Mouse (Mus musculus): ENCODE measurements around the gene Tnxb. TPM values are rescaled to one million over a fixed set of nuclear protein-coding genes. Genes with fewer than 3 reads are reported as not detected.

Tnxb gene
- polyA plus RNA-seq, 1 experiment: not detected

DNA sequence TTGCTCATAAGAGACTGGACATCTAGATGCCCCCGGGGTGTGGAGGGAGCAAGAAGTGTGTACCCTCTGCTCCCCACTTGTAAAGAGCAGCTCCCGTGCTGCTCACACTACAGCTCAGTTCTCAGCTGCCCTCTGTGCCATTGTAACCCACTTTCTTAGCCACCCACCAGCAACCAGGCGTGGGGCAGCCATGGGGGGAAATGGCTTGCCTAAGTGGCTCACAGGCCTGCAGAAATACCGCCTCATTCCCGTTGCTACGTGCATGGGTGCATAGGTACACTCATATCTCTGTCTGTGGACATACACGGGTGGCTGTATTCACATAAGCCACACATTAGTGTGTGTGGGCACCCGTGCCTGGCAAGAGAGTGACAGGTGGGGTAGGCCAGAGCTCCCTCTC, 7.4 kb upstream of the Tnxb start:
- TF ChIP-seq GATA1 (IDR thresholded peaks at IDR 0.05; ENCODE audit: low read length): no peak

DNA sequence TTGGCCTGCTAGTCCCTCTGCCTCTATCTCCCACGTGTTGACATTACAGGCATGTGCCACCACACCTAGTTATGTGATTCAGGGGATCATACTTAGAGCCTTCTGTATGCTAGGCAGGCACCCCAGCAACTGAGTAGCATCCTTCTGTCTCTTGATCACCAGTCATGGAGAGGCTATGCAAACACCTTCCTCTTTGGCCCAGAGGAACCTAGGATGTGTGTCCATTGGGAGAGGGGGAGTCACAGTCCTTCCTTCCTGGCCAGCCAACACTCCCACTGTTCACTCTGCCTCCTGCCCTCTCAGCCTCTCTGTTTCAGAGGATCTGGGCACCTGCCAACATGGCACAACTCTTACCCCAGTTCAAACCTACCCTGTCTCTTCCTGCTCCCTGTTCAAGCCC, 6.8 kb upstream of the Tnxb start:
- TF ChIP-seq GATA1 (IDR thresholded peaks at IDR 0.05; ENCODE audit: low read length): no peak

- TF ChIP-seq GATA1 (IDR thresholded peaks at IDR 0.05; ENCODE audit: low read length): no peak
These were observed 5.9 kb upstream of the Tnxb start for GRCm38 (mm10) chr17:34664472-34664871.

GRCm38 (mm10) chr17:34671151-34672066, 1.1 kb downstream of the Tnxb start:
- TF ChIP-seq GATA1 (IDR thresholded peaks at IDR 0.05; ENCODE audit: low read length): no peak

- no peak for TF ChIP-seq GATA1 (IDR thresholded peaks at IDR 0.05; ENCODE audit: low read length)
These were observed 2.0 kb downstream of the Tnxb start for GRCm38 (mm10) chr17:34672246-34672792.

DNA sequence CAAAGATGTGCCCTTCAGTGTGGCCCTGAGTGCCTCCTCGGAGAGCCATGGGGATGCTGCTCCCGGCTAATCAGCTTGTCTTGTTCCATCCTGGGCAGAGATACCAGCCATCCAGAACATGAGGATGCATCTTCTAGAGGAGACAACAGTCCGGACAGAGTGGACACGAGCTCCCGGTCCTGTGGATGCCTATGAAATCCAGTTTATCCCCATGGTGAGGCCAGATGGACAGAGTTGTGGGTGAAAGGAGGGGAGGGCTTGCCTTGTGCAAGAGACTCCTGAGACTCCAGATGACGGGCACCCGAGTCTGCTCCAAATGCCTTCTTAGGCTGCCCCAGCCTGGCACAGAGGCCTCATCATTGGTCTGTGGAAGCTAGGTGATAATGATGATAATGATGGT, 2.8 kb downstream of the Tnxb start:
- TF ChIP-seq GATA1 (IDR thresholded peaks at IDR 0.05; ENCODE audit: low read length): no peak

- TF ChIP-seq GATA1 (IDR thresholded peaks at IDR 0.05; ENCODE audit: low read length): no peak
These were observed 4.3 kb downstream of the Tnxb start for GRCm38 (mm10) chr17:34674524-34675204.

DNA sequence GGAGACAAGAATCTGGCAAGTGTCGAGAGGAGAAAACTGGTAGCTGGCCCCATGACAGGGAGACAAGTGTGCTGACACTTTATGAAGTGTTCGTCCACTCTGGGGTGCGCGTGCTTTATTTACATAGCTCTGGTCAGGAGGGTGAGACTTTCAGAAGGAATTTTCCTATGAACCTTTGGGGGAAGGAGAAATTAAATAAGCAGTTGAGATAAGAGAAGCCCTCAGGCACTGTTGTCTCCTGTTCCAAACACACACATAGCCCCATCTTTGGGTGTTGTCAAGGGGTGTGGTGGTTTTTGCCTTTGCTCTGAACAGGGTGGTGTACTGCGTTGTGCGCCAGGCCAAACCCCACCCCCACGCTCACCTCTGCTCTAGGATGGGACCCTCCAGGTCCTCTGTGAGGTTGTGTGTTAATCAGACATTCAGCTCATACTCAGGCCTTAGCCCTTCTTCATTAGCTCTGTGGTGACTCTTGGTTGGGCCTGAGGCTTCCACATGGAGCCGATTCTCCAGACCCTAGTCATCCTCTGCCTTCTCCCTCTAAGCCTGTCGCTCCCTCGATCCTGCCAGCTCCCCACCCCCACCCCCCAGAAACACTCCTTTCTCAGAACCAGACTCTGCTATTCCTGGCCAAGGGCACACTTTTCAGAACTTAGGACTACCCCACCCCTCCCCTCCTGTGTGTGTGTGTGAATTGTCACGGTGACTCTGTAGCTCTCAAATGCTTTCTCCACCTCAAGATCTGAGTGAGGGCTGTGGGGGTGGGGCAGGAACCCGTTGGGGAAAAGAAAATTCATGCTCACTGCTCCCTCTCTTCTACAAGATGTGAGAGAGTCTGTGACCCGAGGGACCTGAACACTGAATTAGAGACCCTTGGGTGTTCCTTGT, 5.1 kb downstream of the Tnxb start:
- no peak for TF ChIP-seq GATA1 (IDR thresholded peaks at IDR 0.05; ENCODE audit: low read length)

DNA sequence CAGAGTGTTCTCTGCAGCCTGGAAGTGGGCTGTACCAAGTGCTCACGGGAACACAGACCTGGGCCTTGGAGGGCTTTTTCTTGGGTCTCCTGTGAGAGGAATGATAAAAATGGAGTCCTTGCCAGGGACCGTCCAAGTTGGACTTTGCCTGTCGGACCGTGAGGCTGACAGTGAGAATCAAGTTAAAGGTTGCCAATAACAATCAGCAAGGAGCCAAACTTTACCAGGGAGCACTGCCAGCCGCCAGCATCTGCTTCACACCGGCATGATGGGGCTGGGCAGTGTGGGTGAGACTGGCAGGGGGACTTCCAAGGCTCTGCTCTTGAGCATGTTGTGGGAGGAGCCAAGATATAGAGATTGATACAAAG, 5.7 kb downstream of the Tnxb start:
- TF ChIP-seq GATA1 (IDR thresholded peaks at IDR 0.05; ENCODE audit: low read length): no peak

DNA sequence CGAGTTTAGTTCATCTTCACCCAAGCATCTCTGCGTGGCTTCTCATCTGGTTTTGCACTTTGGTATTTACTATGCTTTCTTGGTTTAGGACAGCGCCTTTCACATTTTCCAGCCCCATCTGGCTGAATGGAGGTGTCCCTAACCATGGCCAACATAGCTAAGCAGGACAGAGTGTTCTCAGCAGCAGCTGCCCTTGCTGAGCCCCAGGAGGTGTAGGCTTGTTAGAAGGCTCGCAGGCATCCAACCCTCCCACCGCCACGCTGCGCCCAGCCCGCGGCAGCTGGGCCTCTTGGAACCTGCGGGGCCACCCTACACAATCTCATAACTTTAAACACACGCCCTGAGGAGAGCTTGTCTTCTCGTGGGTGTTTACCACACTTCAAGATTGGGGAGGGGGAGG, 6.3 kb downstream of the Tnxb start:
- no peak for TF ChIP-seq GATA1 (IDR thresholded peaks at IDR 0.05; ENCODE audit: low read length)

- no peak for TF ChIP-seq GATA1 (IDR thresholded peaks at IDR 0.05; ENCODE audit: low read length)
These were observed 9.9 kb downstream of the Tnxb start for GRCm38 (mm10) chr17:34680191-34680590.

DNA sequence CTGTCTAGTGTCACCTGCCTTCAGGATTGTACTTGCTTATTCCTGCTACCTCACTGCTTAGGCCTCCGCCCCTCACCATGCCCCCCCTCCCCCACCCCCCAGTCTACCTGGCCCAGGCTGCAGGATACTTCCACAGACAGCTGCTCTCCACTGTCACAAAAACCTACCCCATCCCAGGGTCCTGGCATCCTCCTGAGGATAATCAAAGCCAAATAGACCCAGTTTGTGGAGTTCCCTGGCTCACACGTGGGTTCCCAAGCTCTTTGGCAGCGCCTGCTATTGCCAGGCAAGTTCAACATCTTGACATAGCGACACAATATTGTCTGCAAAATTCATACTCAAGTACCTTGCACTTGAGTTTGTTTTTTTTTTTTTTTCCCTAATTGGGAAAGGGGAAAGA, 10.3 kb downstream of the Tnxb start:
- no peak for TF ChIP-seq GATA1 (IDR thresholded peaks at IDR 0.05; ENCODE audit: low read length)

DNA sequence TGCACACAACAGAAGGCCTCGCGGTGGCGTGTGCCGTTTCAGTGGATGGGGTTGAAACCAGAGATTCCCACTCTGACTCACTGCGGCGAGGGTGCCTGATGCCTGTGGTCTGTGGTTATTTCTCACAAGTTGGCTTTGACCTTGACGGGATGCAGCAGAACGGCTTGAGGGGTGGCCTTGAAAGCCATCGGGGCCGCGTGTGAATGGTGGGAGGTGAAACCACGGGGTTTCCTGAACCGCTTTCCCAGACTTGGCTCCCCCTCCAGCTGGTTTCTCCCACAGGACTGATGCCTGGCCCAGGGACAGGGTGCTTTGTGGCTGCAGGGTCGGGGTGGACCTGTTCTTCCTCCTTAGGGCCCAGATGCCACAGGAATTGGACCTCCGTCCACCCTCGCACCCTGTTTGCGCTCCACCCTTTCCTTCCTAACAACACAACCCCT, 10.8 kb downstream of the Tnxb start:
- no peak for TF ChIP-seq GATA1 (IDR thresholded peaks at IDR 0.05; ENCODE audit: low read length)

- TF ChIP-seq GATA1 (IDR thresholded peaks at IDR 0.05; ENCODE audit: low read length): no peak
These were observed 11.7 kb downstream of the Tnxb start for GRCm38 (mm10) chr17:34681881-34682536.

- TF ChIP-seq GATA1 (IDR thresholded peaks at IDR 0.05; ENCODE audit: low read length): no peak
These were observed 12.8 kb downstream of the Tnxb start for GRCm38 (mm10) chr17:34683179-34683578.

All from G1E-ER4 (cell line).